Mouse (Mus musculus) intestine, postnatal 0 days (tissue): ENCODE results near the gene Cdt1. TPM values are rescaled to one million over a fixed set of nuclear protein-coding genes. Genes with fewer than 3 reads are reported as not detected.

Source experiments
- ATAC-seq: fragments of 200-750 bp; cut with Nextera tagmentation; 2 replicates; pipeline ENCODE4 v1.8.0; 2017; ENCODE audit warnings: mild to moderate bottlenecking, moderate TSS enrichment, moderate library complexity
- H3K27ac ChIP-seq: fragments of 300-500 bp; sonication (generic); 2 replicates; pipeline ENCODE4 v1.5.1; 2014; ENCODE audit warnings: mild to moderate bottlenecking, low read depth, low read length, moderate library complexity
- H3K27me3 ChIP-seq: fragments of 300-500 bp; sonication (generic); replicated peaks from 2 replicates; pipeline ENCODE4 v1.6.1; 2014; ENCODE audit warnings: low read length, mixed read lengths; ENCODE audit not compliant: control insufficient read depth, insufficient read depth
- H3K36me3 ChIP-seq: fragments of 300-500 bp; sonication (generic); 2 replicates; pipeline ENCODE4 v1.6.1; 2014; ENCODE audit warnings: mild to moderate bottlenecking, moderate library complexity; ENCODE audit not compliant: control insufficient read depth, insufficient read depth
- H3K4me1 ChIP-seq: fragments of 300-500 bp; sonication (generic); replicated peaks from 2 replicates; pipeline ENCODE4 v1.6.1; 2014; ENCODE audit warnings: antibody characterized with exemption, low read length, mixed read lengths; ENCODE audit not compliant: control insufficient read depth, insufficient read depth
- H3K4me2 ChIP-seq: fragments of 300-500 bp; sonication (generic); replicated peaks from 2 replicates; pipeline ENCODE4 v1.6.1; 2014; ENCODE audit warnings: low read depth, mild to moderate bottlenecking, moderate library complexity
- H3K4me3 ChIP-seq: fragments of 300-500 bp; sonication (generic); 2 replicates; pipeline ENCODE4 v1.5.1; 2014; ENCODE audit warnings: low read depth, low read length
- H3K9ac ChIP-seq: fragments of 300-500 bp; sonication (generic); 2 replicates; pipeline ENCODE4 v1.6.1; 2014; ENCODE audit warnings: mild to moderate bottlenecking, low read depth, low read length
- H3K9me3 ChIP-seq: fragments of 300-500 bp; sonication (generic); 2 replicates; pipeline ENCODE4 v1.6.1; 2016; ENCODE audit warnings: mixed run types; ENCODE audit not compliant: control insufficient read depth
- CTCF ChIP-seq: sonication (generic); IDR thresholded peaks from 2 replicates; pipeline ENCODE4 v1.5.1; 2016; ENCODE audit warnings: low read depth, mild to moderate bottlenecking, control low read depth, antibody characterized with exemption, moderate library complexity
- WGBS: fragments of 180-500 bp; shearing (Covaris S2); extraction: QIAGEN DNeasy Blood & Tissue Kit; methylation state at CpG from one replicate; pipeline ENCODE4 v1.1.7; 2014; 5-methylcytosine and 5-hydroxymethylcytosine counted together
- microRNA-seq: library from miRNA; unstranded; fragments of <30 nt; microRNA quantifications from one replicate; pipeline ENCODE4, GENCODE M21; 2016
- polyA plus RNA-seq: library from polyadenylated mRNA; unstranded; fragments of >200 nt; fragmentation: Nextera tagmentation; extraction: Ambion mirVana; gene quantifications from 2 replicates; pipeline ENCODE4 v1.2.1, GENCODE M21; 2015

Cdt1 gene
- polyA plus RNA-seq, 1 experiment from 2014 or later = 13.3 TPM

DNA sequence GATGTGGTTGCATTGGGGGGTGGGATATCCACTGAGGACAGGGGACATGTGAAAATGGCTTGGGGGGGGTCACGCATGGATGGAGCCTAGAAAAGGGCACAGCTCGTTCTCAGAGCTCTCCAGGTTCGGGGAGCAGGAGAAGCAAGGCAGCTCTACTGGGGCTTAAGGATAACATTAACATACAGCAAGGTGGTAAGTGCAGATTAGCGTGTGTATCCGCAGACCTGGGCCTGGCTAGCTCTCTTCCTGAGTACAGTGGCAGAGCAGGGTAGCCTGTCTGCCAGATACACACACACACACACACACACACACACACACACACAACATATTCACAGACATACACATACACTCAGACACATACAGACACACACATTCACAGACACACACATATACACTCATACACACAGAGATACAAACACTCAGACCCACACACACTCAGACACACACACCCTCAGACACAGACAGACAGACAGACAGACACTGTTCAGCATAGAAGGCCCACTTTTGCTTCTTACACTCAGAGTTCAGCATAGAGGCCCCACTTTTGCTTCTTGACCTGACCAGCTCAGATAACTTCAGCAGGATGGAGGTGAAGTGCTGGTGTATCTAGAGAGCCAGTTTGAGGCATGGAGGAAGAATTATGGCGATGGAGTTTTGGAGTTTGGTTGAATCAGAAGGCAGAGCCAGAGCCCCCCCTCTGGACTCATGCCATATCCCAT is 51.0 kb downstream of the Cdt1 start:
- Histone ChIP-seq H3K9ac (no peak overlapping the region), H3K27me3 (no peaks in the 10 kb centered on the region), H3K9me3 (no peaks in the 10 kb centered on the region), H3K4me3 (no peak overlapping the region), H3K4me1 (0 out of 2 replicates have a peak, but pooled peaks cover 3% of the 10 kb centered on the region), H3K27ac (no peak overlapping the region), H3K36me3 (peaks cover 24% of the 10 kb centered on the region; the same call in 1 of the 2 replicates), H3K4me2 (no peak overlapping the region)
- no peak for ATAC-seq
- 80% methylated on average over 6 of the region's 6 CpGs for WGBS
- TF ChIP-seq CTCF = no peak

DNA sequence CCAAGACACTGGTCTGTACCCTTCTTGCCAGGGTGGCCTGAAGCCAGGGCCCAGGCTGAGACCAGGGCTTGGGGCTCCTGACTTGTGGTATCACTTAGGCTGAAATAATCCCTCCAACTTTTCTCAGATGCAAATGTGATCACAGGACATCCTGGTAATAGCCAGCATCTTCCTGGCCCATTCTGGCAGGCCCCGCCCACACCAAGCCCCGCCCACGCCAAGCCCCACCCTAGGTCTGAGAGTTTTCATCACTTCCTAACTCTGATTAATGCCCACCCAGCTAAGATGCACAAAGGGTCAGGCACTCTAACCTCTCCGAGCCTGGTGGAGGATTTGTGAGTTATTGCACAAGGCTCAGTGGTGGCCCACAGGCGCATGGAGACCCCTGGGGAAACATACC is 52.6 kb downstream of the Cdt1 start:
- Histone ChIP-seq H3K4me2 (no peak overlapping the region), H3K36me3 (peaks cover 8% of the 10 kb centered on the region; the same call in 1 of the 2 replicates), H3K4me3 (no peak overlapping the region), H3K27me3 (no peaks in the 10 kb centered on the region), H3K27ac (no peak overlapping the region), H3K4me1 (peaks cover 6% of the 10 kb centered on the region), H3K9me3 (no peaks in the 10 kb centered on the region), H3K9ac (no peak overlapping the region)
- 46% methylated on average over 5 of the region's 5 CpGs for WGBS
- no peak for TF ChIP-seq CTCF
- no peak for ATAC-seq

DNA sequence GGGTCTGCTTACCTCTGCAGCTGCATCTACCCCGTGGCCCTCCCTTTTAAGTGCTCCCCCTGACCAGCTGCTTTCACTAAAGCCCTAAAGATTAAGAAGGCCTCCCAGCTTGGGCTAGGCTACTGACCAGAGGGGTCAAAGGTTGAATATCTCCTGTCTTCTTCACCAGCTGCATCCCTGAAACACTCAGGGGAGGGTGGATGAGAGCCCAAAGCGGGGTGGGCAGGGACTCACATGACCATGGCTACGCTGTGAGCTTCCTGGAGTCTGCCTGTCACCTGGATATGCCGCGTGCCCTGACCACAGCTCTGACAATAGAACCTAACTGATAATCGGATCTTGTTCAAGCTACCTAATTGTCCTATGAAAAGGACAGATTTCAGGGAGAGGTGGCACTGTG is 54.9 kb downstream of the Cdt1 start, which contains the start of gene Pabpn1l:
Gene Pabpn1l (minus strand): TSS at position 13 of the 400 bp plus-strand sequence.
- H3K9me3 ChIP-seq = no peaks in the 10 kb centered on the region
- no peak within 1 kb of the TSS for H3K4me2 ChIP-seq
- H3K27ac ChIP-seq = no peak within 1 kb of the TSS
- H3K4me3 ChIP-seq = no peak within 1 kb of the TSS
- 41% methylated on average over 6 of the region's 6 CpGs for WGBS
- TF ChIP-seq CTCF = no peak
- H3K9ac ChIP-seq = no peak within 1 kb of the TSS
- peaks cover 6% of the 10 kb centered on the region for H3K4me1 ChIP-seq
- no peak for ATAC-seq
- no peaks in the 10 kb centered on the region for H3K27me3 ChIP-seq
- H3K36me3 ChIP-seq = no peaks in the 10 kb centered on the region

Small RNA genes within 50 kb of the gene (microRNA-seq; reads per million reads assigned to microRNA genes)
- gene Mir6396 = not detected

Other genes starting within 250 kb of the Cdt1 start
- gene Trhr2, start 207.3 kb upstream of the Cdt1 start, polyA plus RNA-seq = not detected in 2 replicates
- 24.0 and 26.1 TPM in 2 replicates for gene Zc3h18, start 191.4 kb upstream of the Cdt1 start, polyA plus RNA-seq
- not detected in 2 replicates for gene Il17c, start 146.0 kb upstream of the Cdt1 start, polyA plus RNA-seq
- 292 and 312 TPM in 2 replicates for gene Cyba, start 135.1 kb upstream of the Cdt1 start, polyA plus RNA-seq
- gene Mvd, start 124.6 kb upstream of the Cdt1 start, polyA plus RNA-seq = 18.7 and 19.2 TPM in 2 replicates
- gene Snai3, start 107.3 kb upstream of the Cdt1 start, polyA plus RNA-seq = 0.33 and 0.46 TPM in 2 replicates
- 22.7 and 22.8 TPM in 2 replicates for gene Rnf166, start 92.0 kb upstream of the Cdt1 start, polyA plus RNA-seq
- 22.4 and 26.4 TPM in 2 replicates for gene Ctu2, start 91.9 kb upstream of the Cdt1 start, polyA plus RNA-seq
- 4.4 and 7.3 TPM in 2 replicates for gene Piezo1, start 16.7 kb upstream of the Cdt1 start, polyA plus RNA-seq
- gene Aprt, start 8.9 kb downstream of the Cdt1 start, polyA plus RNA-seq = 676 and 681 TPM in 2 replicates
- 58.1 and 59.0 TPM in 2 replicates for gene Galns, start 43.4 kb downstream of the Cdt1 start, polyA plus RNA-seq
- gene Trappc2l, start 43.6 kb downstream of the Cdt1 start, polyA plus RNA-seq = 136 and 144 TPM in 2 replicates
- gene Pabpn1l, start 54.7 kb downstream of the Cdt1 start, polyA plus RNA-seq = 0.13 TPM in 1 of 2 replicates, not detected in the other
- 5.9 and 7.6 TPM in 2 replicates for gene Cbfa2t3, start 131.1 kb downstream of the Cdt1 start, polyA plus RNA-seq
- 22.8 and 22.9 TPM in 2 replicates for gene Acsf3, start 207.5 kb downstream of the Cdt1 start, polyA plus RNA-seq